Mouse (Mus musculus) midbrain, embryonic 14.5 days (tissue): ENCODE data around the gene Igsf6. TPM values are rescaled to one million over a fixed set of nuclear protein-coding genes. Genes with fewer than 3 reads are reported as not detected.

Experiments used
- ATAC-seq: fragments of 200-750 bp; cut with Nextera tagmentation; 2 replicates; pipeline ENCODE4 v1.8.0; 2017; ENCODE audit warnings: moderate number of reproducible peaks, moderate library complexity; ENCODE audit not compliant: low FRiP score, low TSS enrichment
- DNase-seq: peaks from one replicate; pipeline ENCODE4 v3.0.0-alpha.2; 2015
- H3K27ac ChIP-seq: fragments of 300-500 bp; sonication (generic); replicated peaks from 2 replicates; pipeline ENCODE4 v1.5.1; 2014; ENCODE audit warnings: mild to moderate bottlenecking, low read depth, low read length, moderate library complexity
- H3K27me3 ChIP-seq: fragments of 300-500 bp; sonication (generic); 2 replicates; pipeline ENCODE4 v1.6.1; 2014; ENCODE audit warnings: low read length, control low read depth, mixed read lengths; ENCODE audit not compliant: control insufficient read depth, insufficient read depth
- H3K36me3 ChIP-seq: fragments of 300-500 bp; sonication (generic); 2 replicates; pipeline ENCODE4 v1.6.1; 2014; ENCODE audit warnings: low read length, control low read depth; ENCODE audit not compliant: control insufficient read depth, insufficient read depth
- H3K4me1 ChIP-seq: fragments of 300-500 bp; sonication (generic); 2 replicates; pipeline ENCODE4 v1.6.1; 2014; ENCODE audit warnings: mild to moderate bottlenecking, antibody characterized with exemption, low read length, control low read depth; ENCODE audit not compliant: control insufficient read depth, insufficient read depth
- H3K4me2 ChIP-seq: fragments of 300-500 bp; sonication (generic); 2 replicates; pipeline ENCODE4 v1.6.1; 2014; ENCODE audit warnings: mild to moderate bottlenecking, low read length, moderate library complexity
- H3K4me3 ChIP-seq: fragments of 300-500 bp; sonication (generic); replicated peaks from 2 replicates; pipeline ENCODE4 v1.5.1; 2014; ENCODE audit warnings: low read depth, low read length
- H3K9ac ChIP-seq: fragments of 300-500 bp; sonication (generic); replicated peaks from 2 replicates; pipeline ENCODE4 v1.6.1; 2014; ENCODE audit warnings: mild to moderate bottlenecking, low read length, moderate library complexity
- H3K9me3 ChIP-seq: fragments of 300-500 bp; sonication (generic); 2 replicates; pipeline ENCODE4 v1.6.1; 2016; ENCODE audit warnings: low read length, control low read depth, mixed read lengths; ENCODE audit not compliant: control insufficient read depth
- WGBS: fragments of 180-500 bp; shearing (Covaris S2); extraction: QIAGEN DNeasy Blood & Tissue Kit; methylation state at CpG from one replicate; pipeline ENCODE4 v1.1.7; 2014; 5-methylcytosine and 5-hydroxymethylcytosine counted together
- polyA plus RNA-seq: library from polyadenylated mRNA; unstranded; fragments of >200 nt; fragmentation: Nextera tagmentation; extraction: Ambion mirVana; gene quantifications from 2 replicates; pipeline ENCODE4 v1.2.1, GENCODE M21; 2014

Igsf6 gene
- 0.39 and 1.4 TPM in 2 replicates for polyA plus RNA-seq

DNA sequence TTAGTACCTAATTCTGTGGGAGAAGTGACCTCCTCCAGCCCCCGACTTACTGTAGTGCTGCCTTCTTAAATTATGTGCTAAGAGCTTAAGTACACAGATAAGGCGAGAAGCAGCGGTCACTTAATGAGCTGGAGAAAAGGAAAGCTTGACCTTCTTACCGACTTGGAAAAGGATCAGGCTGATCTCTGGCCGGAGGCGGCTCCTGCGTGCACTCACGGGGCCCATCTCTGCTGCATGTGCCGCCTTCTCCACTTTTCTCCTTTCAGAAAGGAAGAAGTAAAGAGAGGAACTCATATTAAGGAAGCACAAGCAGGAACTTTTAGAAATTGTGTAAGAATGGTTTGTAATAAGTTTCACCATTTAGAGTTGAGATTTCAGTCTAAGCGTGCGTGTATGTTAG is at the start of gene Igsf6:
TSS of gene Igsf6 (minus strand) at position 292 of the 400 bp plus-strand sequence.
- DNase-seq: no peak
- no peak for ATAC-seq
- WGBS: 81% methylated on average over 11 of the region's 11 CpGs

DNA sequence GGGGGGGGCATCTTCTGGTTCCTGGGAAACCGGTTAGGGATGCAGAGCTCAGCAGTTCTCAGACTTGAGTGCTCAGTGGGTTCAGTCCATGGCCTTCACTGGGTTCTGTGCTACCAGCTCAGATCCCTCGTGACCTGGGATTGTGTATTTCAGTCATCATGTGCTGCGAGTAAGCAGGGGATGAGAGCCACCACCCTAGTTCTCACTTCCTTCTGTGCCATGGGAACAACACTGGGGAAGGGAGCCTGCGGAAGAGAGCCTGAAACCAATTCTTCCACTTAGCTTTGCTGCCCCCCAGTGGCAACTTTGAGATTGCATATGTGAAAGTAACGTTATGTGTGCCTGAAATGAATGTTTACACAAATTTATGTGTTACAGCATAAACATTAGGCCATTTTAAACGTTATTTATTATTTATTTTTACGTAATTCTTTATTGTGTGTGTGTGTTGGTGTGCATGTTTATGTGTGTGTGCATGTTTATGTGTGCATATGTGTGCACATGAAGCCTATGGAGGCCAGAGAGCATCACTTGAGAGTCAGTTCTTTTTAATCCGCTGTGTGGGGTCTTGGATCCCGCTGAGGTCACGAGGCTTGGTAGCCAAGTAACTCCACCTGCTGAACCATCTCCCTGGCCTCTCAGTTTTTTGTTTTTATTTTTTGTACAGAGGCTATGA is 45.9 kb upstream of the Igsf6 start:
- DNase-seq: peak; percentile 94
- no peak overlapping the region for H3K9ac ChIP-seq
- no peaks in the 10 kb centered on the region for H3K27me3 ChIP-seq
- 15% methylated on average over 10 of the region's 10 CpGs for WGBS
- 0 out of 2 replicates have a peak, but pooled peaks cover 4% of the 10 kb centered on the region for H3K4me1 ChIP-seq
- no peaks in the 10 kb centered on the region for H3K9me3 ChIP-seq
- no peaks in the 10 kb centered on the region for H3K36me3 ChIP-seq
- no peak overlapping the region for H3K27ac ChIP-seq
- ATAC-seq: peak; percentile 55
- no peak overlapping the region for H3K4me3 ChIP-seq
- H3K4me2 ChIP-seq: no peak overlapping the region

More for the DNA sequence above, at the start of gene Igsf6:
- no peak within 1 kb of the TSS for H3K4me2 ChIP-seq
- H3K4me3 ChIP-seq: no peak within 1 kb of the TSS
- H3K4me1 ChIP-seq: no peaks in the 10 kb centered on the region
- peaks cover 55% of the 10 kb centered on the region for H3K36me3 ChIP-seq
- no peaks in the 10 kb centered on the region for H3K27me3 ChIP-seq
- H3K9ac ChIP-seq: no peak within 1 kb of the TSS
- H3K9me3 ChIP-seq: no peaks in the 10 kb centered on the region
- no peak within 1 kb of the TSS for H3K27ac ChIP-seq

DNA sequence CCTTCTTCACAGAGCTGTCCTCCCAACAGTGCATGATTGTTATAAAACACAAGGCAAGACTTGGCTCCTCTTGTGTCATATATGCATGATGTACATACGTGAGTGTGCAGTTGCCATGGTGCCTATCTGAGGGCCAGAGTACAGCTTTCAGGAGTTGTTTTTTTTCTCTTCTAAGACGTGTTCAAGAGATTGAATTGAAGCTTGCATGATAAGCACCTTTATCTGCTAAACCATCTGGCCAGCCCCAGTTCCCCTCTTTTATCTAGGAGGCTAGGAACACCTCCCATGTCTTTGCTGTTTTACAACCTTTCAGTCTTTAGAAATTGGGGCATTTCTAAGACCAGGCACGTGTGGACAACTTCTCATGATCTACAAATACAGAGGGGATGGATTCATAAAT is 37.4 kb upstream of the Igsf6 start:
- Histone ChIP-seq H3K9ac (no peak overlapping the region), H3K27me3 (no peaks in the 10 kb centered on the region), H3K4me1 (no peaks in the 10 kb centered on the region), H3K4me2 (no peak overlapping the region), H3K4me3 (no peak overlapping the region), H3K36me3 (no peaks in the 10 kb centered on the region), H3K9me3 (no peaks in the 10 kb centered on the region), H3K27ac (no peak overlapping the region)
- no peak for ATAC-seq
- 73% methylated on average over 3 of the region's 3 CpGs for WGBS
- no peak for DNase-seq

DNA sequence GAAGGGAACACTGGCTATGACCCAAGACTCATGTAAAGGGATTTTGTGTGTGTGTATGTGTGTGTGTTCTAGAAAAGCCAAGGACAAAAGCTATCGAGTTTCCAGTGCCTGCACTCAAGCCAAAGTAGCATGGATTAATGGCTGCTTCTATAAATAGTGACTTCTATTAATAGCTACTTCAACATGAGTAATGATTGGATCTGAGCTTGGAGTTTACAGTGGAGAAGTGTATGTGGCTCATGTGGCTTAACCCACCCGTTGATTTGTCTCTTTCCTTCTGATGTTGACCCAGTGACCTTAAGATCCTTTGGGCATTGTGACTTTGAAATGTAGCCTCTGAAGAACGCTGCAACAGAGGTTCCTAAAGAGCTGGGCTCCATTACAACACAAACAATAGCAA is 36.9 kb upstream of the Igsf6 start:
- WGBS: 54% methylated on average over 3 of the region's 3 CpGs
- no peaks in the 10 kb centered on the region for H3K36me3 ChIP-seq
- ATAC-seq (no peak), DNase-seq (no peak)
- no peaks in the 10 kb centered on the region for H3K4me1 ChIP-seq
- no peak overlapping the region for H3K4me3 ChIP-seq
- no peak overlapping the region for H3K4me2 ChIP-seq
- H3K27me3 ChIP-seq: no peaks in the 10 kb centered on the region
- H3K9ac ChIP-seq: no peak overlapping the region
- H3K27ac ChIP-seq: no peak overlapping the region
- H3K9me3 ChIP-seq: no peaks in the 10 kb centered on the region

GRCm38 (mm10) chr7:121107851-121108250 is 33.5 kb upstream of the Igsf6 start:
- Histone ChIP-seq H3K27ac (no peak overlapping the region), H3K36me3 (no peaks in the 10 kb centered on the region), H3K27me3 (no peaks in the 10 kb centered on the region), H3K9me3 (no peaks in the 10 kb centered on the region), H3K4me1 (no peaks in the 10 kb centered on the region), H3K4me2 (no peak overlapping the region), H3K4me3 (no peak overlapping the region), H3K9ac (no peak overlapping the region)
- no peak for ATAC-seq
- DNase-seq: no peak
- 76% methylated on average over 3 of the region's 3 CpGs for WGBS

DNA sequence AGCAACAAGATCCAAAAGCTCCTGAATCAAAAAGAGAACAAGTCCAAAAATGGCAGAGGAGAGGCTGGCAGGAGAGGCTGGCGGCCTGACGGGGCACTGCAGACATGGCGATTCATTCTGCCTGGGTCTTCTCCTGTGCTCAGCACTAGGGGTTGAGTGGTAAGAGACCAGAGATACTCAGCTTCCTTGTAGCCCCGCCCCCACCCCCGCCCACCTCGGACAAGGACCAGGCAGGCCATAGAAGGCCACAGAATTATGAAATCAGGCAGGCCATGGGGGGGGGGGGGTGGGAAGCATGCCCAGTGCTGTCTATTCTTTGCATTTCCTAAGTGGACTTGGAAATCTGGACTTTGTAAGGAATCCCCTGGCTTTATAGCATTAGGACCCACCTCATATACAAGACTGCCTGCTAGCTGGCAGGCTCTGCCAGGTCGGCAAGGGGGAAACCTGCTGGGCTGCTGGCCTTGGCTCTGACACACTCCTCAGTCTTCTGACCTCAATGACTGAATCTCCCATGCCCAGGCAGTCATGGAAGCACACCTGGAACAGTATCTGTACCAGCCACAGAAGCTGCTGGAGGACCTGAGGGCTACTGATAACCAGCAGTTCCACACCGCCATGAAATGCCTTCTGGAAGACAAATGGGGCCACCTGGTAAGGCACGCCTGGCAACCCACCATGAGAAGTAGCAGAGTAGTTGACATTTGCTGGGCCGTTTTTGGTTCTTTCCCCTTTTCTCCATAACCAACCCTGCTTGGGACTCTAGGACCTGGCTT is 24.4 kb upstream of the Igsf6 start:
- no peak overlapping the region for H3K27ac ChIP-seq
- no peaks in the 10 kb centered on the region for H3K36me3 ChIP-seq
- ATAC-seq: no peak
- H3K27me3 ChIP-seq: no peaks in the 10 kb centered on the region
- no peaks in the 10 kb centered on the region for H3K4me1 ChIP-seq
- H3K9me3 ChIP-seq: no peaks in the 10 kb centered on the region
- WGBS: 76% methylated on average over 10 of the region's 10 CpGs
- no peak overlapping the region for H3K4me3 ChIP-seq
- no peak overlapping the region for H3K9ac ChIP-seq
- no peak overlapping the region for H3K4me2 ChIP-seq
- no peak for DNase-seq

- DNase-seq (no peak), ATAC-seq (no peak)
- H3K4me1 ChIP-seq: no peaks in the 10 kb centered on the region
- 73% methylated on average over 4 of the region's 4 CpGs for WGBS
- H3K27me3 ChIP-seq: no peaks in the 10 kb centered on the region
- H3K4me2 ChIP-seq: no peak overlapping the region
- H3K36me3 ChIP-seq: no peaks in the 10 kb centered on the region
- H3K4me3 ChIP-seq: no peak overlapping the region
- no peaks in the 10 kb centered on the region for H3K9me3 ChIP-seq
- no peak overlapping the region for H3K27ac ChIP-seq
- H3K9ac ChIP-seq: no peak overlapping the region
Measured at GRCm38 (mm10) chr7:121093026-121093425, 18.7 kb upstream of the Igsf6 start.

GRCm38 (mm10) chr7:121090748-121091147 is 16.4 kb upstream of the Igsf6 start:
- ATAC-seq: no peak
- Histone ChIP-seq H3K36me3 (no peaks in the 10 kb centered on the region), H3K27ac (no peak overlapping the region), H3K4me3 (no peak overlapping the region), H3K27me3 (no peaks in the 10 kb centered on the region), H3K9ac (no peak overlapping the region), H3K9me3 (no peaks in the 10 kb centered on the region), H3K4me2 (no peak overlapping the region), H3K4me1 (no peaks in the 10 kb centered on the region)
- DNase-seq: no peak
- 92% methylated on average over 7 of the region's 7 CpGs for WGBS

GRCm38 (mm10) chr7:121088745-121089144 is 14.4 kb upstream of the Igsf6 start:
- H3K36me3 ChIP-seq: no peaks in the 10 kb centered on the region
- H3K4me3 ChIP-seq: no peak overlapping the region
- no peak for ATAC-seq
- 75% methylated on average over 5 of the region's 5 CpGs for WGBS
- H3K9me3 ChIP-seq: no peaks in the 10 kb centered on the region
- H3K4me1 ChIP-seq: no peaks in the 10 kb centered on the region
- no peaks in the 10 kb centered on the region for H3K27me3 ChIP-seq
- no peak overlapping the region for H3K27ac ChIP-seq
- H3K4me2 ChIP-seq: no peak overlapping the region
- H3K9ac ChIP-seq: no peak overlapping the region
- no peak for DNase-seq
